Mouse (Mus musculus): Measurements from ENCODE around the gene Rapgef2. TPM values are rescaled to one million over a fixed set of nuclear protein-coding genes. Genes with fewer than 3 reads are reported as not detected.

Rapgef2 gene
- total RNA-seq, 2 experiments from 2014 or later, result 120 to 126 TPM

Other genes starting within 250 kb of the Rapgef2 start
- gene Gm17359, start 50.1 kb upstream of the Rapgef2 start, total RNA-seq (2021), result not detected

Measured in left cerebral cortex, postnatal 25 days (tissue).